Mouse (Mus musculus) testis, adult 10 weeks (tissue): Measurements from ENCODE around the gene Folr2. TPM values are rescaled to one million over a fixed set of nuclear protein-coding genes. Genes with fewer than 3 reads are reported as not detected.

ENCODE experiments used
- polyA plus RNA-seq: library from polyadenylated mRNA; stranded (reverse); fragments of 350-450 nt; fragmentation: Illumina TruSeq; extraction: RNeasy Lipid Tissue Mini Kit (QIAGEN cat#74804); gene quantifications from one replicate; pipeline ENCODE4 v1.2.3, GENCODE M21; 2014; ENCODE audit warnings: low read depth, low replicate concordance

Gene Folr2
- polyA plus RNA-seq: 1.6 TPM

DNA sequence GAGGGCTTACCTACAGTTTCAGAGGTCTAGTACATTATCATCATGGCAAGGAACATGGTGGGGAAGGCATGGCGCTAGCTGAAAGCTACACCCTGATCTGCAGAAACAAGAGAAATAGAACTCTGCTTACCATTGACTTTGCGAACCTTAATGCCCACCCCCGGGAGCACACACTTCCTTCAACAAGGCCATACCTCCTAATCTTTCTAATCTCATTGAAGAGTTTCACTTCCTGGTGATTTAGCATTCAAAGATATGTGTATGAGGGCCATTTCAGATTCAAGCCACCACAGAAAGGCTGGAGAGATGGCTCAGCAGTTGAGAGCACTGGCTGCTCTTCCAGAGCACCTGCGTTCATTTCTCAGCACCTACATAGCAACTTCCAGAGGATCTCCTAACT is at the start of gene Folr2:
Gene Folr2 (minus strand): TSS at position 101 of the 400 bp plus-strand sequence.

DNA sequence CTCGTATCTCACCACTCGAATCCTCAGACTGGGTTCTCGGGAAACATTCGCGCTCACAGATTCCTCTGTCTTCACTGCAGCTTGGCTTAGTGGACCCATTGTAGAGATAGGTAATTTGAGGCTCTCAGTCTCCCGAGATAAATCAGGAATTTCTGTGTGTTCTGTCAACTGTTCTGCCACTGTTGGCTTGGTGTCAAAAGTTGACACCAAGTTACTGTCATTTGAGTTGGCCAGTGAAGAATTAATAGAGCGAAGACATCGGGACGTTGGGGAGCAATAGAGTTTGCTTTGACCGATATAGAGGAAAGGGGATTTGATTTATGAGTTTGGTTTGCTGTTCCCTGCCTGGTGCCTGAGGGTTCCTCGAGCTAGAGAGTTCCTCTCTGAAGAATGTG is 49.3 kb upstream of the Folr2 start, which contains the start of gene Tomt:
Gene Tomt (minus strand): TSS at position 73 of the 395 bp plus-strand sequence.

DNA sequence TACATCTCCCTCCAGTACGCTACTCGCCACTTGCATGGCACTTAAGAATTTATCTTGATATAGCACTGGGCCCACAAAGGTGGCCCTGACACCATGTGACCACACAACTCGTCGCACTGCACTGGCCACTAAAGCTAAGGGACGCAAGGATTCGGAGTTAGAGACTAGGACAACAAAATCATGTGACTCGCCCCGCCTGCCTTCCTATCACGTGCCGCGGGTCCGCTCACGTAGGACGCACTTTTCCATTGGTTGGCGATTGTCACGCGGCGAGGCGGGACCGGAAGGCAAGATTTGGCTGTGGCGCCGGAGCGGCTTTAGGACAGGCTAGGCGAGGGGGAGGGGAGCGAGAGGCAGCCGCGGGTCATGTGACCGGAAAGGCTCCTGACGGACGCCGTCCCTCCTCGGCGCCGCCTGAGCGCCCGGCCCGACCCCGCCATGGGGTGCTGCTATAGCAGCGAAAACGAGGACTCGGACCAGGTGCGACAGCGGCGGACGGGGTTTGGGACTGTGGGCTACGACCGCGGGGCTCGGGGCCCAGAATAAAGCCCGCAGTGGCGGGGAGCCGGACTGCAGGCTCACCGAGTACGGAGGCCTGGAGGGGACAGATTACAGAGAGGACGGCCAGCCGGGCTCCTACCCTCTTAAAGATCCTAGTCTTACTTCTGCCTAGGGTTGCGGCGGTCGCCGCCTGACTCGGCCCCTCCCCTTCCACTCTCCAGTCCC is 48.7 kb upstream of the Folr2 start, which contains the start of gene Lamtor1:
Gene Lamtor1 (plus strand): TSS at position 344 of the 726 bp plus-strand sequence.

DNA sequence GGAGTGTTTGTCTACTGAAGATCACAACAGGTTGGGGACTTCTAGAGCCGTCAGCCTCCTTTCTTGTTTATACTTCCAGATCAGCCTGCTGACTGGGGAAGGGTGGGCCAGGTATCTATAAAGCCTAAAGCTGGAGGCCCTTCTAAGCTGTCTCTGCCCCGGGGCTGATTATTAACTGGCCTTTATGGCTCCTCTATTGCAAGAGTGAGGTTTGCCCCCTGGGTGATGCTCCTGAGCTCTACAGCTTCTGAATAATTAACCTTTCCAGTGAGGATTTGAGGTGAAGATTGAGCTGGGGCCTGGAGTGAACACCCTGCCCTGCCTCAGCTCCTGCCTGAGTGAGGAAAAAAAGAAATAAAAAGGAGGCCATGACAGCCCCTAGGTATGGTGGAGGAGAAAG is 13.6 kb upstream of the Folr2 start, which contains the start of gene Folr1:
Gene Folr1 (minus strand): TSS at position 160 of the 400 bp plus-strand sequence.

DNA sequence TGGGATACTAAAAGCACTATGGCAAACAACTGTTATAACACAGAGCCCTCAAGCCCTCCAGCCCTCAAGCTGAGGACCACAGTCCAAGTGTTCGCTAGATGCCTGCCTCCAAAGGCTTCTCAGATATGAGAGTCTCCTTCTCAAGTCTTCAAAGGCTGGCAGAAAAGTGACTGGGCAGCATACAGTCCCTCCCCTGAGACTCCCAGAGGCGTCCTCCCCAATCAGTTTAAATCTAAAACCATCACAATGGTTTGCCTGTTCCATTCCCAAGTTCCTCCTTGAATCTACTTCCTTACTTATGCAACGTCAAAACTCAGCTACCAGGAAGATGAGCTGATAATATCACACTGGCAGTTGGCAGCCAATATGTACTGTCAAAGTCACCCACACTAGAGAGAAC is 6.4 kb upstream of the Folr2 start, which contains the start of gene Anapc15:
Gene Anapc15 (plus strand): TSS at position 301 of the 400 bp plus-strand sequence.

DNA sequence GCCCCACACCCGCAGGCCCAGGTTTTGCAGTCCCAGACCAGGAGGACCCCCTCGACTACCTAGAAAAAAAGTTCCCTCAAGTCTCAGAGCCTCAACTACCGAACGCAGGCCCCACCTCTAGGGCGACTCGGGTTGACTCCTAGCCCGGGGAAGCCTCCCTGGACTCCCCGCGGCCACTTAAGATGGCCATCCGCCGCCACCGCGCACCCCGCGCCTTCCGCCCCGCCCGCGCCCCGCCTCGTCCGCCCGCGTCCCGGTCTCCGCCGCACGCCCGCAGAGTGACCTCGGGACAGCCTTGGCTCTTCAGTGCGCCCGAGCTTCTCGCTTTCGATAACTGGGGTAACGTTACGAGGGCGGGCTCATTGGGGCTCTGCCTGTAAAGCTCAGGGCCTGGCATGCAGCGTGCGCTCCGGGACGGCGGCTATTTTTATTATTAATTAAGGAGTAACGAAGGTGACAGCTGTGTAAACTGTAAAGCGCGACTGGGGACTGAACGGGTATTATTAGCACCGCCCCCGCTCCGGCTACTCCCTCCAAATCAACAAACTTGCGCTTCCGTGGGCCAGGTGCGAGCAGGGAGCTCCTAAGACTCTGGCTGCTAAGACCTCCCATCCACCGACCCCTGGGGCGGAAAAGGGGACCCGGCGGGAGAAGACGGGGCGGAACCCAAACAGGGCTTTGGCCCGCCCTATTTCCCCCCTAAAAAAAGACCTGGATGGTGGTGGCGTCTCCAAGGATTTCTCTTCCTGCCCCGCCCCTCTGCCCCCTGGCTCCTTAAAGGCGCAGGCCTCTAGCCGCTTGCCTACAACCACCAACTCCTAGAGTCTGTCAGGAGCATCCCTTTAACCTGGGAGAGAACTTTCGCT is 19.2 kb downstream of the Folr2 start, which contains the start of gene Inppl1:
Gene Inppl1 (minus strand): TSS at position 624 of the 866 bp plus-strand sequence.

DNA sequence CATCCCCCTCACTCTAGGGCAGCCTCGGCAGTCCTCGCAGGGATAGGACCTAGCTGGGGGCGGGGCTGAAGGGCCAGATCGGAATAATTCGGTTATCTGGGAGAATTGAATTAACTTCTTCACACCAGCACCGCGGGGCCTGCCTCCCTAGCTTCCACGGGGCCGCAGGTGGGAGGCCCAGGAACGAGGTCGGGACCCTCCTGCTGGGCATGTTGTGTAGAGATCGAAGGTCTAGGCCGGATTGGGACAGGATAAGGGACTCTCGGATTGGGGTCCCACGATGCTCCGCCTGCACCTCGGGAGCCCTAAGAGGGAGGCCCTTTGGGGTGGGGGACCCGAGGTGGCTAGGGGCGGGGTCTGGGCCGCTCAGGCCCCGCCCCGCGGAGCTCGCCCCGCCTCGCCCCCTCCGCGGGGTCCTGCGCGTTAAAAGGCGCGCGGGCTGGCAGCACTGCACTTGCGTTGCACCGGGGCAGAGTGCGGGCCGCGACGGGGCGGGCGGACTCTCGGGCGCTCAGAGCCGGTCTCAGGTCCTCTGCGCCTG is 39.1 kb downstream of the Folr2 start, which contains the start of gene Phox2a:
Gene Phox2a (plus strand): TSS at position 453 of the 541 bp plus-strand sequence.

Other genes with a start within 250 kb of the Folr2 start
- 67.9 TPM for gene Clpb, start 193.6 kb downstream of the Folr2 start, polyA plus RNA-seq
- not detected for gene Phox2a, start 38.9 kb downstream of the Folr2 start, polyA plus RNA-seq
- gene Inppl1, start 19.0 kb downstream of the Folr2 start, polyA plus RNA-seq: 12.1 TPM
- gene Anapc15, start 6.5 kb upstream of the Folr2 start, polyA plus RNA-seq: 33.6 TPM
- gene Folr1, start 13.6 kb upstream of the Folr2 start, polyA plus RNA-seq: 6.4 TPM
- gene Lamtor1, start 48.7 kb upstream of the Folr2 start, polyA plus RNA-seq: 4.8 TPM
- gene Tomt, start 49.2 kb upstream of the Folr2 start, polyA plus RNA-seq: 0.32 TPM
- 252 TPM for gene Lrrc51, start 76.7 kb upstream of the Folr2 start, polyA plus RNA-seq
- gene Numa1, start 76.9 kb upstream of the Folr2 start, polyA plus RNA-seq: 28.6 TPM
- gene Il18bp, start 161.5 kb upstream of the Folr2 start, polyA plus RNA-seq: 3.4 TPM
- 11.2 TPM for gene Rnf121, start 208.3 kb upstream of the Folr2 start, polyA plus RNA-seq
- 21.1 TPM for gene Xndc1, start 208.3 kb upstream of the Folr2 start, polyA plus RNA-seq
- gene Xntrpc, start 208.5 kb upstream of the Folr2 start, polyA plus RNA-seq: 0.10 TPM
- not detected for gene Trpc2, start 225.9 kb upstream of the Folr2 start, polyA plus RNA-seq
- 1.9 TPM for gene Art1, start 244.5 kb upstream of the Folr2 start, polyA plus RNA-seq